Mouse (Mus musculus) liver, postnatal 0 days (tissue): ENCODE results near the gene Rbfox3. TPM values are rescaled to one million over a fixed set of nuclear protein-coding genes. Genes with fewer than 3 reads are reported as not detected.

Source experiments
- ATAC-seq: fragments of 200-750 bp; cut with Nextera tagmentation; 2 replicates; pipeline ENCODE4 v1.8.0; 2017; ENCODE audit warnings: mild to moderate bottlenecking, moderate library complexity
- DNase-seq: peaks from one replicate; pipeline ENCODE4 v3.0.0-alpha.2; 2016
- H3K27ac ChIP-seq: fragments of 300-500 bp; sonication (generic); 2 replicates; pipeline ENCODE4 v1.5.1; 2014; ENCODE audit warnings: antibody characterized with exemption, moderate library complexity, mild to moderate bottlenecking, low read depth
- H3K27me3 ChIP-seq: fragments of 300-500 bp; sonication (generic); 2 replicates; pipeline ENCODE4 v1.6.1; 2014; ENCODE audit warnings: low read length, control low read depth, mixed read lengths; ENCODE audit not compliant: insufficient read depth
- H3K36me3 ChIP-seq: fragments of 300-500 bp; sonication (generic); replicated peaks from 2 replicates; pipeline ENCODE4 v1.6.1; 2014; ENCODE audit warnings: mild to moderate bottlenecking, control low read depth, low read length, moderate library complexity, mixed read lengths; ENCODE audit not compliant: insufficient read depth
- H3K4me1 ChIP-seq: fragments of 300-500 bp; sonication (generic); 2 replicates; pipeline ENCODE4 v1.6.1; 2014; ENCODE audit warnings: antibody characterized with exemption, mild to moderate bottlenecking, control low read depth; ENCODE audit not compliant: insufficient read depth
- H3K4me2 ChIP-seq: fragments of 300-500 bp; sonication (generic); 2 replicates; pipeline ENCODE4 v1.6.1; 2014; ENCODE audit warnings: low read depth, mild to moderate bottlenecking, low read length, moderate library complexity, mixed read lengths
- H3K4me3 ChIP-seq: fragments of 300-500 bp; sonication (generic); 2 replicates; pipeline ENCODE4 v1.5.1; 2014; ENCODE audit warnings: low read depth, low read length
- H3K9ac ChIP-seq: fragments of 300-500 bp; sonication (generic); replicated peaks from 2 replicates; pipeline ENCODE4 v1.6.1; 2014; ENCODE audit warnings: mild to moderate bottlenecking, moderate library complexity
- H3K9me3 ChIP-seq: fragments of 300-500 bp; sonication (generic); 2 replicates; pipeline ENCODE4 v1.6.1; 2016; ENCODE audit warnings: mild to moderate bottlenecking, control low read depth, low read length, mixed read lengths
- CTCF ChIP-seq: sonication (generic); IDR thresholded peaks from 2 replicates; pipeline ENCODE4 v1.5.1; 2016; ENCODE audit warnings: antibody characterized with exemption, low read depth
- EP300 ChIP-seq: IDR thresholded peaks from 2 replicates; pipeline ENCODE4 v1.6.1; 2016; ENCODE audit warnings: antibody characterized with exemption, low read depth, mild to moderate bottlenecking
- WGBS: fragments of 180-500 bp; shearing (Covaris S2); extraction: QIAGEN DNeasy Blood & Tissue Kit; methylation state at CpG from one replicate; pipeline ENCODE4 v1.1.7; 2014; ENCODE audit not compliant: insufficient replicate concordance; 5-methylcytosine and 5-hydroxymethylcytosine counted together
- polyA plus RNA-seq: library from polyadenylated mRNA; unstranded; fragments of >200 nt; fragmentation: Nextera tagmentation; extraction: Ambion mirVana; gene quantifications from 2 replicates; pipeline ENCODE4 v1.2.1, GENCODE M21; 2015

Rbfox3 gene
- polyA plus RNA-seq, 1 experiment from 2014 or later, result 0.73 TPM

GRCm38 (mm10) chr11:118467441-118468035 is 443.9 kb downstream of the Rbfox3 start:
- 49% methylated on average over 11 of the region's 11 CpGs for WGBS
- H3K27me3 ChIP-seq, result no peaks in the 10 kb centered on the region
- H3K36me3 ChIP-seq, result no peaks in the 10 kb centered on the region
- H3K9ac ChIP-seq, result no peak overlapping the region
- TF ChIP-seq EP300 (no peak), CTCF (no peak)
- H3K4me2 ChIP-seq, result no peak overlapping the region
- peaks cover 10% of the 10 kb centered on the region for H3K4me1 ChIP-seq
- ATAC-seq (no peak), DNase-seq (no peak)
- no peak overlapping the region for H3K27ac ChIP-seq
- no peaks in the 10 kb centered on the region for H3K9me3 ChIP-seq
- H3K4me3 ChIP-seq, result no peak overlapping the region

DNA sequence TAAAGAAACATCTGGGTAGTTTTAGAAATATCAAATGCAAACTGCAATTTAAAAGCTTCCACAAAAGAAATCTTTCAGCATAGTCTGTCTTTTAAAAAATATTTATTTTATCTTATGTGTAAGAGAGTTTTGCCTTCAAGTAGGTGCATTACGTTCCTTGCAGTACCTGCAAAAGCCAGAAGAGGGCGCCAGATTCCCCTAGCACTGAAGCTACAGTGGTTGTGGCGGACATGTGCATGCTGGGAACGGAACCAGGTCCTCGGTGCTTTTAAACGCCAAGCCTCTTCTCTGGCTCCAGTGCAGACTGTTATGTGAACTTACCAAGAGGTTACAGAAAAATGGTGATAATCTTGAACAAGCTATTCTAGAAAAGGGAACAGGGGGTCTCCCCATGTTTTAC is 451.1 kb downstream of the Rbfox3 start:
- TF ChIP-seq EP300 (no peak), CTCF (peak; percentile 78)
- no peak overlapping the region for H3K4me3 ChIP-seq
- H3K9ac ChIP-seq, result no peak overlapping the region
- no peaks in the 10 kb centered on the region for H3K27me3 ChIP-seq
- ATAC-seq (no peak), DNase-seq (peak; percentile 55)
- 73% methylated on average over 6 of the region's 6 CpGs for WGBS
- no peak overlapping the region for H3K27ac ChIP-seq
- H3K36me3 ChIP-seq, result no peaks in the 10 kb centered on the region
- H3K4me1 ChIP-seq, result no peaks in the 10 kb centered on the region
- H3K4me2 ChIP-seq, result no peak overlapping the region
- no peaks in the 10 kb centered on the region for H3K9me3 ChIP-seq

DNA sequence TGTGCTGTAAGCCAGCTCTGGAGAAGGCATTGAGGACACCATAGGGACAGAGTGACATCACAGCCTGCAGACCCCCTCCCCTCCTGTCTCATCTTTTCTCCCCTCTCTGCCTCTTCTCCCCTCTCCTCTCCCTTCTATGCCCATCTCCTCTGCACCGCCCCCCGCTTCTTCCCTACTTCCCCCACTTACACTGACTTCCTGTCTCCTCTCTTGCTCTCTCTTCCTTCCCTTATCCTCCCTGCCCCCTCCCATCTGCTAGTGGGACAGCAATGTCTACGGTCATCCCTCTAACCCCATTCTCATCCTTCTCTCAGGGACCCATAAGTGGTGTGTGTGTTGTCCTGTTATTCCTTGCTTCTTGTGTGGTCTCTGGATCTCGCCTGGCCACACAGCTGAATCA is 451.9 kb downstream of the Rbfox3 start:
- no peak for TF ChIP-seq CTCF
- TF ChIP-seq EP300, result no peak
- H3K9me3 ChIP-seq, result no peaks in the 10 kb centered on the region
- peak; percentile 20; the same call in 1 of the 2 replicates for ATAC-seq
- H3K27ac ChIP-seq, result peak overlapping the region; percentile 55
- no peak overlapping the region for H3K9ac ChIP-seq
- no peaks in the 10 kb centered on the region for H3K36me3 ChIP-seq
- H3K4me1 ChIP-seq, result no peaks in the 10 kb centered on the region
- H3K4me2 ChIP-seq, result peak overlapping the region; percentile 49; the same call in 1 of the 2 replicates
- WGBS, result 44% methylated on average over 4 of the region's 4 CpGs
- no peak overlapping the region for H3K4me3 ChIP-seq
- H3K27me3 ChIP-seq, result no peaks in the 10 kb centered on the region
- DNase-seq, result no peak

GRCm38 (mm10) chr11:118459051-118459450 is 452.3 kb downstream of the Rbfox3 start:
- WGBS, result 22% methylated on average over 8 of the region's 8 CpGs
- Histone ChIP-seq H3K4me1 (no peaks in the 10 kb centered on the region), H3K27ac (peak overlapping the region; percentile 55), H3K4me3 (no peak overlapping the region), H3K9me3 (no peaks in the 10 kb centered on the region), H3K9ac (no peak overlapping the region), H3K36me3 (no peaks in the 10 kb centered on the region), H3K27me3 (no peaks in the 10 kb centered on the region), H3K4me2 (peak overlapping the region; percentile 49; the same call in 1 of the 2 replicates)
- DNase-seq, result peak; percentile 64
- peak; percentile 75 for ATAC-seq
- TF ChIP-seq EP300 (0 out of 2 replicates have a peak, but pooled peaks have one; percentile 15), CTCF (no peak)

GRCm38 (mm10) chr11:118456937-118457336 is 454.5 kb downstream of the Rbfox3 start:
- no peaks in the 10 kb centered on the region for H3K36me3 ChIP-seq
- 58% methylated on average over 11 of the region's 11 CpGs for WGBS
- TF ChIP-seq CTCF, result no peak
- no peak for TF ChIP-seq EP300
- H3K4me3 ChIP-seq, result no peak overlapping the region
- no peaks in the 10 kb centered on the region for H3K9me3 ChIP-seq
- DNase-seq, result no peak
- no peak overlapping the region for H3K9ac ChIP-seq
- no peak overlapping the region for H3K4me2 ChIP-seq
- H3K27ac ChIP-seq, result no peak overlapping the region
- peak; percentile 45 for ATAC-seq
- H3K4me1 ChIP-seq, result no peaks in the 10 kb centered on the region
- no peaks in the 10 kb centered on the region for H3K27me3 ChIP-seq

- Histone ChIP-seq H3K4me1 (no peaks in the 10 kb centered on the region), H3K27me3 (no peaks in the 10 kb centered on the region), H3K4me3 (no peak overlapping the region), H3K9me3 (no peaks in the 10 kb centered on the region), H3K27ac (no peak overlapping the region), H3K9ac (no peak overlapping the region), H3K36me3 (no peaks in the 10 kb centered on the region), H3K4me2 (no peak overlapping the region)
- 71% methylated on average over 6 of the region's 6 CpGs for WGBS
- ATAC-seq (no peak), DNase-seq (no peak)
- TF ChIP-seq EP300 (no peak), CTCF (no peak)
These were observed 455.6 kb downstream of the Rbfox3 start for GRCm38 (mm10) chr11:118455788-118456187.
